Mouse (Mus musculus) bone marrow macrophage, adult 2 months (primary cell): ENCODE measurements around the gene Sfta2.

Experiments used
- CTCF ChIP-seq: IDR thresholded peaks from 2 replicates; pipeline ENCODE4 v1.5.1; 2012; ENCODE audit warnings: low read depth, mild to moderate bottlenecking, low read length, moderate library complexity
- POLR2A ChIP-seq: IDR thresholded peaks from 2 replicates; pipeline ENCODE4 v1.6.1; 2012; ENCODE audit warnings: mild to moderate bottlenecking, low read depth, low read length, borderline replicate concordance

DNA sequence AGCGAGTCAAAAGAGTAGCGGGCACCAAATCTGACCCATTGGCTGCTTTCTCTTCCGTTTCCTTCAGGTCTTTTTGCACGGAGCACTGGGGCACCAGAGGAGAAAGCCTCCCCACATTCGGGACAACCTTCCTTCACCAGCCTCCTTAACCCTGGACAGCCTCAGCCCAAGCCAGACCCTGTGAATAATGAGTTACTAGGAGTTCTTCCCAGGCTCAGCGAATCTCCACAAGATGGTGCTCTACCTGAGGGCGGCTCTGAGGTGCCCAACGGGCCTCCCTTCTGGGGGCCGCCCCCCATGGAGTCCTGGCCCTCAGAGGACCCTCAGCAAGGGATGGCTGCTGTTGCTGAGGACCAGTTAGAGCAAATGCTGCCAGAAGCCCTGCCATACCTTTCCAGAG, 33.6 kb upstream of the Sfta2 start:
- TF ChIP-seq CTCF (no peak), POLR2A (no peak)
